Mouse (Mus musculus): ENCODE measurements at regions not wholly inside any gene's neighbourhood (a gene's known extent, or its start where the extent isn't known, plus 50 kb on each side); places are given as distances from the start of the nearest gene placed in this dataset.
A peak's percentile ranks its signal among the peaks of the same experiment; 100 is the strongest.

- no peak for DNase-seq (ENCODE audit: low read depth)
Observed at GRCm38 (mm10) chr16:78247189-78247588, 54.1 kb upstream of the Cxadr start.

- no peak for DNase-seq (ENCODE audit: low read depth)
Observed at GRCm38 (mm10) chr16:78242678-78243077, 58.6 kb upstream of the Cxadr start.

GRCm38 (mm10) chr16:78240152-78240551, 61.1 kb upstream of the Cxadr start:
- no peak for DNase-seq (ENCODE audit: low read depth)

DNA sequence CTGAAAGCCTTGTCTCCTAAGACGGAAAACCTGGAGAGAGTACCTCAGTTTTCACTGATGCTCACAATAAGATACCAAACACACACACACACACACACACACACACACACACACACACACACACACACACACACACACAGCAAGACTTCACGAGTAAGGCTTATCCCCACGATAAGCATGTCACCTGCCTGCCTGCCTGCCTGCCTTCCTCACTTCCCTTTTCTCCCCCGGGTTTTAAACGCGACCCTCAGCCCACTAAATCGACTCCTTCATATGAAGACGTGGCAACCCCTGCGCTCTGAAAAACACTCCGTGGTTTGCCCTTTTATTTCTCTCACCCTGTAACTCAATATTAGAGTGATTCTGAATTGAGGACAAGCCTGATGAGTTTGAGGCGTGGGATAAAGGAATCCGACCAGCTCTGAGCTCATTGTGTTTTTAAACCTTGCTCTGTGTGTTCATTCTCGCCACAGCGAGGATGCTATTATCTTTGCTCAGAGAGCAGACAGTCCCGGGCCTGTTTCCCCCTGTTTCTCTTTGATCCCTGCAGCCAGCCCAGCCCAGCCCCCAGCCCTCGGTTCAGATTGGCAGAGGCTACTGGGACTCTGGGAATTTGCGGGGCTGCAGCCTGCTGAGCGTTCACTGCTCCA, 63.1 kb upstream of the Cxadr start:
- no peak for DNase-seq (ENCODE audit: low read depth)

- no peak for DNase-seq (ENCODE audit: low read depth)
Observed at GRCm38 (mm10) chr16:78237641-78238051, 63.6 kb upstream of the Cxadr start.

DNA sequence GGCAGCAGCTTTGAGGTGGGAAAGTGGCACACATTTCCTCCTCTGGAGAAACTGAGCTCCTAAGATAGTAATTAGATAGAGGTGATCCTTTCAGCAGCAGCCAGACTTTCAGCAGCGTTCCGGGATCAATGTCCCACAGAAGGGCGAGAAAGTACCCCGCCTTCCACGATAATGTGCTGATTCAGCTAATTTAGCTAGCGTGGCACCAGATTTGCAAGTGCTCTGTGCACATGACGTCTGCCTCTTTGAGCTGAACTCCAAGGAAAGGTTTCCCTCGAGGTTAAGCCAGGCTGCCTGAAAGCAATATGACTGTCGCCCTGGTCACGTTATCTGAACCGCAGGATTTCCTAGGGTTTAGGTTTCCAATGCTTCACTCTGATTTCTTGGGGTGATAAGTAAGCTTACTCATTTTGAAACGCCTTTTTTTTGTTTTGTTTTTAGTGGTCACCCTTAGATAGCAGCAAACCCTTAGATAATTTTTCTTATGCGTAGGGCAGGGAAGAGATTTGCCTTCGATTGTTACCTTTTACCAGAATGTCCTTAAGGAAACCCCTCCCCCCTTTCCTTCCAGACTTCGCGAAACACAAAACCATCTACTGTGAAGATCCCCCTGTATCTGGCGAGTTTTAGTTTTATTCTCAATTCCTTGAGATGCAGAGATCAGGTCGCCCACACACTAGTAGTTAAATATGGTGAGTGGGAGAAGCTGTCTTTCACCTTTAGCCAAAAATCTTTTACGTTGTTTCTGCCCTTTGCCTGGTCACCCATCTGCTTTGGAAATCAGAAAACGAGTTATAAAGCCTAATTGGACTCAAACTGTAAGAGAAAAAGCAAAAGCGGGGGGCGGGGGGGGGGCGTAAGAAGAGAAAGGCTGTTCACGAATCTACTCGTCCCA, 64.3 kb upstream of the Cxadr start:
- peak; percentile 29 for DNase-seq (ENCODE audit: low read depth)

DNA sequence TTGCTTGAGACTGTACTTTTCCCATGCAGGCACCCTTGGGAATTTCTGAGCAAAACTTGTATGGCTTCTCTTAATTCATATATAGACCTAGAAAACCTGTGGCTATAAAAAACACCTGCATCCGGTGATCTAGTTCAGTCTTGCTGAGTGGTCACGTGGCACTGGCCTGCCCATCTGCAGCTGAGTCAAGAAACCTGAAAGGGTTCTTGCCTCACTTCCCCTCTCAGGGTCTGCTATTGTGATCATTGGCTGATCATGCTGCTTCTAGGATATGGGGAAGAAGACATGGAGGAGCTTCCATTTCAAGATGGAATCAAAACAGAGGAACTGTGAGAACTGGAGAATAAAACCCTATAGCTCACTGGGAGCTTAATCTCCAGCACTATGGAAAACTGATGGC, 69.1 kb upstream of the Cxadr start:
- no peak for DNase-seq (ENCODE audit: low read depth)

DNA sequence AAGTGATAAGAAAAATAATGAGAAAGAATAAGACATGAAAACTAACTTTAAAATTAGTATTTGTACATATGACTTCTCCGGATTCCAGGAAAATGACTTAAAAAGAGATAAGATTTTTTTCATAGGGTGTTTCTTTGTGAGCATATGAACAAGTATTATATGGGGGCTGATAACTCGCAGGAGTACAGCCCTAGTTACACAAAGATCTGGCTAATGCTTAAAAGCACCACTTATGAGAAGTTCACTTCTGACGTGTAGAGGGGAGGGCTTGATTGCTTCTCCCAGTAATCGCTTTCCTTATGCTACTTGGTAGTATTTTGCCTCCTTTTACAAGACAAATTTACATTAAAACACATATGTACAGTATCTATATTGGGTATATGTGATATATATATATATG, 72.3 kb upstream of the Cxadr start:
- DNase-seq (ENCODE audit: low read depth) = no peak

DNA sequence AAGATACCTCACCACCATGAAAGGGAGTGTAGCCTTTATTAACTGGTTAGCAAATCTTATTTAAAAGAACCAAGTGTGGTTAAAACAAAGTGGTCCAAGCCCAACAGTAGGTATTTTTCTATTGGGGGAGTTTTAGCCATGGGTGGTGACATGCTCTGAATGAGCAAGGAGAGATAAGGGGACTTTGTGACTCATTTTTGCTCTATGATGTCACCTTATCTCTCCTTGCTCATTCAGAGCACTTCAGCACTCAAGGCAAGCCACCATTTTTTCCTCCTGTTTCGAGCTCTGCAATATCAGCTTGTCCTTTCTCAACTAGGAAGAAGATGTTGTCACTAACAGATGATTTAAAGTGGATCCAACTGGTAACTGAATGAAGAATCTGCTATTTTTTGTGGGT, 78.9 kb upstream of the Cxadr start:
- no peak for DNase-seq (ENCODE audit: low read depth)

DNA sequence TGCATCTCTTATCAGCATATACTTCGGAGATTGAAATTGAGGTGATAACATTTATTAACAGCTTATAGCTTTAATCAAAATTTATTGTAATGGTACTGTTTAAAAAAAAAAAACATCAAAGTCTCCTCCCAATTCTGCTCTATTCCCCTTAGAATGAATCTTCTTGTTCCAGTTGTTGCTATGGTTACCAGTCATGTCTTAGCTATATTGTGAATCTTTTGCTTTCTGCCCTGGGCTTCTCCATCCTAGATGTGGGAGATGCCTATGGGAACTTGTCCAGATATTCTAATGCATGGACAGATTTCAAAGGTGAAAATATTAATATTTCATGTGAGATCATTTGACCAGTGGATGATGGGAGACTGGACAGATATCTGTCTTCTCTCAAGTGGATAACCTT, 79.5 kb upstream of the Cxadr start:
- DNase-seq (ENCODE audit: low read depth) = no peak

DNA sequence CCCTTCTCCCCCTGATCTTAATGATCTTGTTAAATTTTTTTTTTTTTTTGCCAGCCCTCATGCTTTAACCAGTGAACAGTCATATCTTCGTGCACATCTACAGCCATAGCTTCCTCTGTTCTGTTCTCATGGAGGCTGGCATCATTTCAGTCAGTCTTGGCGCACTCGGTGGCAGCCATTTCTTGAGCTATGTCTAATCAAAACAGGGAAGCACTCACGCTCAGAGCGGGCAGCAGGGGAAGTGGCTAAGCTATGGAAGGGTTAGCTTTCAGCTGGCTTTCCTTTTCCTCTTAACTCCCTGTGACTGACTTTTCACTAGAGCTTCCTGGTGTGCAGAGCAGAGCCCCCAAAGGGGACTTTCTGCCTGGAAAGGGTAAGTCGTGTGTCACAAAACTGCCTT, 83.7 kb upstream of the Cxadr start:
- DNase-seq (ENCODE audit: low read depth) = no peak

DNA sequence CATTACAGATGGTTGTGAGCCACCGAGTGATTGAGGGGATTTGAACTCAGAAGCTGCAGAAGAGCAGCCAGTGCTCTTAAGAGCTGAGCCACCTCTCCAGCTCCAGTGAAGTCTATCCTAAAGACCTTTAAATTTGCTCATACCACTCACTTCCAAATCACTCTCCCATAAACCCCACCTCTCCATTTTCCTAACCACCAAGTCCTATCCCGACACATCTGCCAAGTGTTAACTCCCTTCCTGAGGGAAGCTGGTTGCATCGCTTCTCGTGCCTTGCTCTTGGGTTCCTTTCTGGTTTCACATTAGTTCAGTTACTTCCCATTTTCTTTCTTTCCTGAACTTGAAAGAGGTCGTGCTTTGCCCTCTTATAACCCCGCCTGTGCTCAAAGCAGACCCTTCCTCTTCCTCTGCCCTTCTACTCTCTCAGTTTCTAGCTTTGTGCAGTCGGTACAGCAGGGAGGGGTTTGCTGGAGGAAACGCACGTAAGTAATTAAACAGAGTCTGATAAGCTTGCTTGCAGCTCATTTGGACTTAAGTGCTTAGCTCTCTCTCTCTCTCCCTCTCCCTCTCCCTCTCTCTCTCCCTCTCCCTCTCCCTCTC, 84.4 kb upstream of the Cxadr start:
- DNase-seq (ENCODE audit: low read depth) = no peak

GRCm38 (mm10) chr16:78211687-78212086, 89.6 kb upstream of the Cxadr start:
- DNase-seq (ENCODE audit: low read depth) = no peak

- DNase-seq (ENCODE audit: low read depth) = no peak
Observed at GRCm38 (mm10) chr16:78208321-78208720, 93.0 kb upstream of the Cxadr start.

GRCm38 (mm10) chr16:78204332-78204731, 97.0 kb upstream of the Cxadr start:
- DNase-seq (ENCODE audit: low read depth) = no peak

DNA sequence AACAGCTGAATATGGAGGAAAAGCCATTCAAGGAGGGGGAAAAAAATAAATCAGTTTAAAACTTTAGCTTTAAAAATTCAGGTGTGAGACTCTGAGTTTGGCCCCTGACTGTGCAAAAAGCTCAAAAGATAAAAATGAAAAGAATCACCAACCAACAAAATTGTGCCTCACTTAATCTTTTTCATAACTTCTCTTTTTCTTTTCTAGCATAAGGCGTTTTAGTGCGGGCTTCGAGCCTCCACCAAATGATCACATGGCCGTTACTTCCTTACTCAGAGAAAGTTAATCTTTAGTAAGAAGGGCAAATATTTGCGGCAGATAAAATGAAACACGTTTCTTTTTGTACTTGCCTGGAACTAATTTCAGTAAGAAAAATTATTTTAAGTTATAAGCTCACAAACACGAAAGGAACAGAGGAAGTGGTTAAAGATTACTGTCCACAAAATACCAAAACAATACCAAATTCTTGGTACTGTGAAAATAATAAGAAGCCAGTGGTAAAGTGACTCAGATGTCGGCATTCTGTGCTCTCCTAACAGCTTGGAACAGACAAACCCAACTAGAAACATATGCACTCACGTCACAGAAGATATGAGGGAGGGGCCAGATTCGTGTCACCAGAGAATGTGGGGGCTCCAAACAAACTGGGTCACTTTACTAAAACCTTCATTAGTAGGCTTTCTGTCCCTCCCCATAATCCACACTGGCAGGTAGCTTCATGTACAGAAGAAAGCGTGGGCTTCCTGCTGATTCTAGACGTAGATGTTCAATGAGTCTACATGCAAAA, 101.1 kb upstream of the Cxadr start:
- peak; percentile 34 for DNase-seq (ENCODE audit: low read depth)

GRCm38 (mm10) chr16:78199252-78199651, 102.0 kb upstream of the Cxadr start:
- DNase-seq (ENCODE audit: low read depth) = no peak

DNA sequence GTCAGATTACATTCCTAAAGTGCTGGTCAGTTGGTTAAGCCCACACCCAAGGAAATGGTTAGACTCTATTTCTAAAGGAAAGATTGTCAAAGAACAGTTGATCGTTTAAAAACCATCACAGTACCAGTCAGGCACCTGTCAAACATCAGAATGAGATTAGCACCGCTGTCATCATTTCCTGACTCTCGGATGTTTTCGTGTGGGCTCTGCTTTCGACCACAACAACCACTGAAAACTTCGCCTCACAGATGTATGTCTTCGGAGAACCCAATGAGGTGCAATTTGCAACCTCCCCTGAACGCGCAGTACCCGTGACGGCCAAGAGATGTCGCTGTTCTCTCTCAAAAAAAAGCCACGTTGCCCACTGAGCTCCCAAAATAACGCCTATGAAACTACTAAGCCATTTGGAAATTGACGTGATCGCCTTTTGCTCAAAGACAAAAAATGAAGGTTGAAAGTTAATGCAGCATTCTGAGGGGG, 102.6 kb upstream of the Cxadr start:
- peak; percentile 61 for DNase-seq (ENCODE audit: low read depth)

- DNase-seq (ENCODE audit: low read depth) = peak; percentile 83
Observed at GRCm38 (mm10) chr16:78197252-78197896, 103.9 kb upstream of the Cxadr start.

DNA sequence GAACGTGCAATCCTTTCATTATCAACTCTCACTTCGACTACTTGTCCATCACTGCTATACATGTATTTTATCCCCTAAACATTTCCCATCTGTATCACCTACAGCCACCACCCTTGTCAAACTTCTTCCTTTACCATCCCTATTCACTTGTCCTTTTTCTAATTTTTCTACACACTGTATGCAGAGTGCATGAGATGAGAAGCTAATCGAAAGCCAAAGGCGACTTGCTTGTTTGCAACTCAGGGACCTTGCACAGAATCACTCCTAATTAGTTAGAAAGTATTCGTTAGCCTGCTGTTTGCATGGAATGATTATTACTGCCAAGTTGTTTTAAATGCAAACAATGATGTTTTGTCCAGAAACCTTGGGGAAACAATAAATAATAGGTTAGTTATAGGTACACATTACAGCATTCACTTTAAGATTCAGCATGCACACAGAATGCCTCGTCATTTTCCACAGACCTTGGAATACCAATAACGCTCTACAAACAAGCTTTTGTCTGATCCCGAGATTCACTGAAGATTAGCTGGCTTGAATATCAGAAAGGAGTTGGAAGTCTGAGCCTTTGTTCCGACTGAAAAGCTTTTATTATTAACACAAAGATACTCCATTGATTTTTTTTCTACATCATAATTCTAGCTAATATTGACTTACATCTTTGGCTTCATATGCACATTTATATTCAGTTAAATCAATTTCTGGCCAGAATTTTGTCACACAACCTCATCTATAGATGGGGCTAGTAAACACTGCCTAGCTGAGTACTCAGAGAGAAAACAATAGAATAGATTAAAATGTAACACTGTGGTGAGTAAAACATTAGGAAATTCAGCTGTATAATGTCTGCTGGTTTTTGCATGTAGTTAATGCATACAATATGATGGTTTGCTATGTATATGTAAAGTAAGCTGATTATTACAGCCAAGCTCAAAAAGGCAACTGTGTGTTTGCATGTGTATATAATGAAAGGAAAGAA, 130.4 kb upstream of the Cxadr start:
- no peak for DNase-seq (ENCODE audit: low read depth)

- no peak for DNase-seq (ENCODE audit: low read depth)
Observed at GRCm38 (mm10) chr16:78156876-78157232, 144.4 kb upstream of the Cxadr start.

Data from 416B (cell line).